Mouse (Mus musculus) megakaryocyte progenitor cell, adult 5-6 weeks (primary cell): Measurements from ENCODE around the gene Ccdc88a. TPM values are rescaled to one million over a fixed set of nuclear protein-coding genes. Genes with fewer than 3 reads are reported as not detected.
"Not testable (repeated sequence)": the region's sequence is repeated elsewhere in the genome, so short reads cannot be mapped to it uniquely, and the experiment has no call there.

Experiments
- ATAC-seq: replicated peaks from 2 replicates; pipeline ENCODE4 v1.8.0; 2016; ENCODE audit warnings: mild to moderate bottlenecking, moderate TSS enrichment, inconsistent platforms; ENCODE audit not compliant: poor library complexity
- total RNA-seq, 2 experiments: library from RNA; stranded (forward) in 1 of 2; stranded (reverse) in 1 of 2; fragments of 157-497, 149-512 nt in 1 of 2; fragments of 200-1000 nt in 1 of 2; gene quantifications; 2 replicates each; pipeline versions ENCODE4 v1.2.3 to v1.2.4; 2015 to 2017

Gene Ccdc88a
- total RNA-seq, 2 experiments from 2014 or later = 30.9 to 32.5 TPM

GRCm38 (mm10) chr11:29448741-29449140 lies 75.3 kb downstream of the Ccdc88a start:
- no peak for ATAC-seq

GRCm38 (mm10) chr11:29474676-29475075 lies 101.2 kb downstream of the Ccdc88a start:
- ATAC-seq = no peak

- no peak for ATAC-seq
Observed at GRCm38 (mm10) chr11:29493135-29493534, 119.7 kb downstream of the Ccdc88a start.

- ATAC-seq = peak; percentile 94
Observed at GRCm38 (mm10) chr11:29496962-29497361, 123.5 kb downstream of the Ccdc88a start.

GRCm38 (mm10) chr11:29503948-29504893 lies 130.8 kb downstream of the Ccdc88a start:
- ATAC-seq = peak; percentile 73

- ATAC-seq = peak; percentile 59
Observed at GRCm38 (mm10) chr11:29504899-29505625, 131.6 kb downstream of the Ccdc88a start.

GRCm38 (mm10) chr11:29509421-29509820 lies 136.0 kb downstream of the Ccdc88a start:
- no peak for ATAC-seq

GRCm38 (mm10) chr11:29512818-29513535 lies 139.5 kb downstream of the Ccdc88a start:
- no peak for ATAC-seq

- peak; percentile 46 for ATAC-seq
Observed at GRCm38 (mm10) chr11:29514325-29514681, 140.8 kb downstream of the Ccdc88a start.

- ATAC-seq = peak; percentile 99
Observed at GRCm38 (mm10) chr11:29514682-29515412, 141.4 kb downstream of the Ccdc88a start, which contains the start of gene Prorsd1. Gene Prorsd1 (minus strand): TSS chr11:29515033.

GRCm38 (mm10) chr11:29525988-29526794 lies 152.7 kb downstream of the Ccdc88a start, which contains the start of gene Mtif2:
Gene Mtif2 (plus strand): TSS chr11:29526408.
- peak; percentile 92 for ATAC-seq

GRCm38 (mm10) chr11:29538201-29538600 lies 164.7 kb downstream of the Ccdc88a start:
- peak; percentile 64 for ATAC-seq

- ATAC-seq = no peak
Observed at GRCm38 (mm10) chr11:29544225-29544945, 170.9 kb downstream of the Ccdc88a start.

- not testable (repeated sequence) for ATAC-seq
Observed at GRCm38 (mm10) chr11:29545150-29545752, 171.8 kb downstream of the Ccdc88a start.

GRCm38 (mm10) chr11:29546297-29546696 lies 172.8 kb downstream of the Ccdc88a start:
- not testable (repeated sequence) for ATAC-seq

GRCm38 (mm10) chr11:29546762-29547161 lies 173.3 kb downstream of the Ccdc88a start:
- no peak for ATAC-seq

GRCm38 (mm10) chr11:29547249-29547751 lies 173.8 kb downstream of the Ccdc88a start:
- no peak for ATAC-seq
